Mouse (Mus musculus): ENCODE measurements around the gene Olfr781.
"Not testable (repeated sequence)": the region's sequence is repeated elsewhere in the genome, so short reads cannot be mapped to it uniquely, and the experiment has no call there.

- not testable (repeated sequence) for TF ChIP-seq CTCF (IDR thresholded peaks at IDR 0.05; ENCODE audit: borderline replicate concordance, control insufficient read depth, extremely low read depth, insufficient read depth, low read length, poor library complexity); POLR2A (IDR thresholded peaks at IDR 0.05; ENCODE audit: control insufficient read depth, extremely low read depth, insufficient read depth, low read length, poor library complexity)
Observed at GRCm38 (mm10) chr10:129352475-129352874, 23.8 kb downstream of the Olfr781 start.

Data from thymus, adult 2 months (tissue).